Mouse (Mus musculus) cerebellum, adult 2 months (tissue): Measurements from ENCODE around the gene Gm1673.

Experiments
- CTCF ChIP-seq: fragments of 200-500 bp; IDR thresholded peaks from 2 replicates; pipeline ENCODE4 v1.5.1; 2011; ENCODE audit warnings: low read depth, mild to moderate bottlenecking, control low read depth, low read length, moderate library complexity, borderline replicate concordance; ENCODE audit not compliant: insufficient read depth
- POLR2A ChIP-seq: fragments of 200-500 bp; IDR thresholded peaks from 2 replicates; pipeline ENCODE4 v1.6.1; 2011; ENCODE audit warnings: low read length, control low read depth, borderline replicate concordance; ENCODE audit not compliant: insufficient read depth

GRCm38 (mm10) chr5:33996694-33997045 is 13.4 kb downstream of the Gm1673 start:
- TF ChIP-seq POLR2A: no peak
- TF ChIP-seq CTCF: no peak
